Mouse (Mus musculus): ENCODE data around the gene E130308A19Rik. TPM values are rescaled to one million over a fixed set of nuclear protein-coding genes. Genes with fewer than 3 reads are reported as not detected.
"Not testable (repeated sequence)": the region's sequence is repeated elsewhere in the genome, so short reads cannot be mapped to it uniquely, and the experiment has no call there.

E130308A19Rik gene
- polyA plus RNA-seq, 1 experiment from 2014 or later, result 17.3 TPM

- H3K4me3 ChIP-seq (ENCODE audit: low read length), result no peak overlapping the region
- WGBS, result 34% methylated on average over 3 of the region's 3 CpGs
- peak; percentile 87 for ATAC-seq (replicated peaks; ENCODE audit: extremely low read depth, insufficient read depth, low FRiP score)
- H3K27ac ChIP-seq (ENCODE audit: low read length), result peak overlapping the region; percentile 82
- H3K36me3 ChIP-seq (ENCODE audit: control insufficient read depth, insufficient read depth), result peaks cover 20% of the 10 kb centered on the region
- H3K4me2 ChIP-seq (ENCODE audit: low read depth, low read length), result 0 out of 2 replicates have a peak overlapping the region, but pooled peaks have one; percentile 5
- H3K9ac ChIP-seq (ENCODE audit: low read length), result 0 out of 2 replicates have a peak overlapping the region, but pooled peaks have one; percentile 10
- H3K9me3 ChIP-seq (replicated peaks; ENCODE audit: control insufficient read depth, low read length), result no peaks in the 10 kb centered on the region
- H3K27me3 ChIP-seq (ENCODE audit: control insufficient read depth, insufficient read depth, low read length), result no peaks in the 10 kb centered on the region
- H3K4me1 ChIP-seq (ENCODE audit: control insufficient read depth, insufficient read depth, low read length), result peaks cover 14% of the 10 kb centered on the region
Measured at GRCm38 (mm10) chr4:59777828-59778227, 151.8 kb downstream of the E130308A19Rik start.

- Histone ChIP-seq H3K4me1 (ENCODE audit: control insufficient read depth, insufficient read depth, low read length) (peaks cover 14% of the 10 kb centered on the region), H3K27ac (ENCODE audit: low read length) (no peak overlapping the region), H3K9me3 (replicated peaks; ENCODE audit: control insufficient read depth, low read length) (no peaks in the 10 kb centered on the region), H3K4me2 (ENCODE audit: low read depth, low read length) (no peak overlapping the region), H3K4me3 (ENCODE audit: low read length) (no peak overlapping the region), H3K36me3 (ENCODE audit: control insufficient read depth, insufficient read depth) (peaks cover 3% of the 10 kb centered on the region; the same call in 1 of the 2 replicates), H3K27me3 (ENCODE audit: control insufficient read depth, insufficient read depth, low read length) (no peaks in the 10 kb centered on the region), H3K9ac (ENCODE audit: low read length) (no peak overlapping the region)
- ATAC-seq (replicated peaks; ENCODE audit: extremely low read depth, insufficient read depth, low FRiP score), result no peak
- 14% methylated on average over 1 of the region's 1 CpGs for WGBS
Measured at GRCm38 (mm10) chr4:59780568-59780967, 154.6 kb downstream of the E130308A19Rik start.

GRCm38 (mm10) chr4:59782853-59783684 is 157.1 kb downstream of the E130308A19Rik start:
- H3K4me3 ChIP-seq (ENCODE audit: low read length), result peak overlapping the region; percentile 79
- peaks cover 14% of the 10 kb centered on the region for H3K4me1 ChIP-seq (ENCODE audit: control insufficient read depth, insufficient read depth, low read length)
- peaks cover 3% of the 10 kb centered on the region; the same call in 1 of the 2 replicates for H3K36me3 ChIP-seq (ENCODE audit: control insufficient read depth, insufficient read depth)
- H3K27ac ChIP-seq (ENCODE audit: low read length), result peak overlapping the region; percentile 63
- WGBS, result under 1% methylated on average over 47 of the region's 47 CpGs
- H3K4me2 ChIP-seq (ENCODE audit: low read depth, low read length), result peak overlapping the region; percentile 95
- H3K9me3 ChIP-seq (replicated peaks; ENCODE audit: control insufficient read depth, low read length), result no peaks in the 10 kb centered on the region
- peak overlapping the region; percentile 81 for H3K9ac ChIP-seq (ENCODE audit: low read length)
- ATAC-seq (replicated peaks; ENCODE audit: extremely low read depth, insufficient read depth, low FRiP score), result peak; percentile 51
- no peaks in the 10 kb centered on the region for H3K27me3 ChIP-seq (ENCODE audit: control insufficient read depth, insufficient read depth, low read length)

GRCm38 (mm10) chr4:59783685-59784279 is 157.8 kb downstream of the E130308A19Rik start:
- no peaks in the 10 kb centered on the region for H3K9me3 ChIP-seq (replicated peaks; ENCODE audit: control insufficient read depth, low read length)
- peaks cover 3% of the 10 kb centered on the region; the same call in 1 of the 2 replicates for H3K36me3 ChIP-seq (ENCODE audit: control insufficient read depth, insufficient read depth)
- peak overlapping the region; percentile 79 for H3K4me3 ChIP-seq (ENCODE audit: low read length)
- under 1% methylated on average over 36 of the region's 36 CpGs for WGBS
- H3K27ac ChIP-seq (ENCODE audit: low read length), result peak overlapping the region; percentile 68
- H3K27me3 ChIP-seq (ENCODE audit: control insufficient read depth, insufficient read depth, low read length), result no peaks in the 10 kb centered on the region
- H3K9ac ChIP-seq (ENCODE audit: low read length), result peak overlapping the region; percentile 81
- H3K4me2 ChIP-seq (ENCODE audit: low read depth, low read length), result peak overlapping the region; percentile 95
- peaks cover 8% of the 10 kb centered on the region for H3K4me1 ChIP-seq (ENCODE audit: control insufficient read depth, insufficient read depth, low read length)
- ATAC-seq (replicated peaks; ENCODE audit: extremely low read depth, insufficient read depth, low FRiP score), result peak; percentile 93

GRCm38 (mm10) chr4:59785412-59785811 is 159.4 kb downstream of the E130308A19Rik start:
- H3K4me3 ChIP-seq (ENCODE audit: low read length), result no peak overlapping the region
- H3K9me3 ChIP-seq (replicated peaks; ENCODE audit: control insufficient read depth, low read length), result no peaks in the 10 kb centered on the region
- no peaks in the 10 kb centered on the region for H3K36me3 ChIP-seq (ENCODE audit: control insufficient read depth, insufficient read depth)
- peaks cover 6% of the 10 kb centered on the region for H3K4me1 ChIP-seq (ENCODE audit: control insufficient read depth, insufficient read depth, low read length)
- no peak for ATAC-seq (replicated peaks; ENCODE audit: extremely low read depth, insufficient read depth, low FRiP score)
- no peak overlapping the region for H3K4me2 ChIP-seq (ENCODE audit: low read depth, low read length)
- no peaks in the 10 kb centered on the region for H3K27me3 ChIP-seq (ENCODE audit: control insufficient read depth, insufficient read depth, low read length)
- H3K27ac ChIP-seq (ENCODE audit: low read length), result no peak overlapping the region
- H3K9ac ChIP-seq (ENCODE audit: low read length), result no peak overlapping the region
- 29% methylated on average over 2 of the region's 2 CpGs for WGBS

- H3K27ac ChIP-seq (ENCODE audit: low read length), result no peak overlapping the region
- H3K4me3 ChIP-seq (ENCODE audit: low read length), result no peak overlapping the region
- H3K9ac ChIP-seq (ENCODE audit: low read length), result no peak overlapping the region
- H3K9me3 ChIP-seq (replicated peaks; ENCODE audit: control insufficient read depth, low read length), result no peaks in the 10 kb centered on the region
- WGBS, result 3% methylated on average over 7 of the region's 7 CpGs
- H3K36me3 ChIP-seq (ENCODE audit: control insufficient read depth, insufficient read depth), result no peaks in the 10 kb centered on the region
- H3K4me1 ChIP-seq (ENCODE audit: control insufficient read depth, insufficient read depth, low read length), result peaks cover 6% of the 10 kb centered on the region
- H3K4me2 ChIP-seq (ENCODE audit: low read depth, low read length), result no peak overlapping the region
- no peak for ATAC-seq (replicated peaks; ENCODE audit: extremely low read depth, insufficient read depth, low FRiP score)
- H3K27me3 ChIP-seq (ENCODE audit: control insufficient read depth, insufficient read depth, low read length), result no peaks in the 10 kb centered on the region
Measured at GRCm38 (mm10) chr4:59786661-59787060, 160.7 kb downstream of the E130308A19Rik start.

GRCm38 (mm10) chr4:59787126-59787525 is 161.1 kb downstream of the E130308A19Rik start:
- no peak overlapping the region for H3K9ac ChIP-seq (ENCODE audit: low read length)
- no peak overlapping the region for H3K4me2 ChIP-seq (ENCODE audit: low read depth, low read length)
- no peaks in the 10 kb centered on the region for H3K27me3 ChIP-seq (ENCODE audit: control insufficient read depth, insufficient read depth, low read length)
- no peaks in the 10 kb centered on the region for H3K9me3 ChIP-seq (replicated peaks; ENCODE audit: control insufficient read depth, low read length)
- no peak for ATAC-seq (replicated peaks; ENCODE audit: extremely low read depth, insufficient read depth, low FRiP score)
- peaks cover 5% of the 10 kb centered on the region for H3K4me1 ChIP-seq (ENCODE audit: control insufficient read depth, insufficient read depth, low read length)
- H3K4me3 ChIP-seq (ENCODE audit: low read length), result no peak overlapping the region
- 61% methylated on average over 6 of the region's 6 CpGs for WGBS
- H3K36me3 ChIP-seq (ENCODE audit: control insufficient read depth, insufficient read depth), result no peaks in the 10 kb centered on the region
- no peak overlapping the region for H3K27ac ChIP-seq (ENCODE audit: low read length)

- no peak for ATAC-seq (replicated peaks; ENCODE audit: extremely low read depth, insufficient read depth, low FRiP score)
- Histone ChIP-seq H3K36me3 (ENCODE audit: control insufficient read depth, insufficient read depth) (no peaks in the 10 kb centered on the region), H3K9ac (ENCODE audit: low read length) (no peak overlapping the region), H3K4me2 (ENCODE audit: low read depth, low read length) (no peak overlapping the region), H3K4me1 (ENCODE audit: control insufficient read depth, insufficient read depth, low read length) (no peaks in the 10 kb centered on the region; the same call in 1 of the 2 replicates), H3K27ac (ENCODE audit: low read length) (no peak overlapping the region), H3K27me3 (ENCODE audit: control insufficient read depth, insufficient read depth, low read length) (no peaks in the 10 kb centered on the region), H3K9me3 (replicated peaks; ENCODE audit: control insufficient read depth, low read length) (no peaks in the 10 kb centered on the region), H3K4me3 (ENCODE audit: low read length) (no peak overlapping the region)
Measured at GRCm38 (mm10) chr4:59789015-59789414, 163.0 kb downstream of the E130308A19Rik start.

- not testable (repeated sequence) for H3K4me2 ChIP-seq (ENCODE audit: low read depth, low read length); H3K4me3 ChIP-seq (ENCODE audit: low read length); H3K36me3 ChIP-seq (ENCODE audit: control insufficient read depth, insufficient read depth); H3K27me3 ChIP-seq (ENCODE audit: control insufficient read depth, insufficient read depth, low read length); H3K27ac ChIP-seq (ENCODE audit: low read length); H3K4me1 ChIP-seq (ENCODE audit: control insufficient read depth, insufficient read depth, low read length); ATAC-seq (replicated peaks; ENCODE audit: extremely low read depth, insufficient read depth, low FRiP score); H3K9me3 ChIP-seq (replicated peaks; ENCODE audit: control insufficient read depth, low read length); H3K9ac ChIP-seq (ENCODE audit: low read length)
- WGBS, result 87% methylated on average over 2 of the region's 2 CpGs
Measured at GRCm38 (mm10) chr4:59793626-59794025, 167.6 kb downstream of the E130308A19Rik start.
